ENCODE assay signal across 19 mouse cellular contexts in genomic region chr15:100104126-100104525, GRCm38 (mm10).
DNase-seq lines count a peak whose midpoint lies in the region; ATAC-seq and TF ChIP-seq lines count a peak whose summit lies in the region.
"Had no signal": no experiment of that assay in that cellular context is flagged by ENCODE, and none has a peak within 500 bp of the region (broad histone marks: within the 10 kb centered on the region; RNA-seq: fewer than 3 reads in every experiment).

No protein-coding gene starts in this region.

- no peaks in the 10 kb centered on the region for H3K9me3 ChIP-seq in liver, embryonic 14.5 days (ENCODE audit: control insufficient read depth, low read length)
- H3K9me3 ChIP-seq: embryonic facial prominence, embryonic 12.5 days; forebrain, embryonic 12.5 days; hindbrain, embryonic 12.5 days had no signal

- no peak overlapping the region for H3K9ac ChIP-seq in liver, embryonic 14.5 days (replicated peaks)
- H3K9ac ChIP-seq: embryonic facial prominence, embryonic 12.5 days; forebrain, embryonic 12.5 days; heart, embryonic 13.5 days; hindbrain, embryonic 12.5 days had no signal

- no peak for TF ChIP-seq EP300 in liver, embryonic 14.5 days (IDR thresholded peaks at IDR 0.05; ENCODE audit: low read depth)

- intact Hi-C loops in left cerebral cortex, postnatal 36 days (cut with DNase I) = no loop called here

- peaks cover 0 to 4% of the 10 kb centered on the region in 2 experiments; a peak in 2 of 4 replicates for H3K4me1 ChIP-seq in liver, embryonic 14.5 days (replicated peaks; ENCODE audit: control insufficient read depth in 2 of 2, insufficient read depth in 2 of 2, low read length in 1 of 2)

- H3K36me3 ChIP-seq in liver, embryonic 14.5 days (replicated peaks; ENCODE audit: control insufficient read depth, insufficient read depth, low read depth) = no peaks in the 10 kb centered on the region
- H3K36me3 ChIP-seq: embryonic facial prominence, embryonic 12.5 days; forebrain, embryonic 12.5 days; heart, embryonic 13.5 days; hindbrain, embryonic 12.5 days had no signal

- 22% methylated on average over 2 of the region's 2 CpGs for WGBS in liver, embryonic 14.5 days (ENCODE audit: insufficient replicate concordance)

- H3K27ac ChIP-seq in liver, embryonic 14.5 days = no peak overlapping the region
- H3K27ac ChIP-seq: embryonic facial prominence, embryonic 12.5 days; forebrain, embryonic 12.5 days; heart, embryonic 13.5 days; hindbrain, embryonic 12.5 days had no signal

- ATAC-seq in common myeloid progenitor, adult 5-6 weeks (replicated peaks; ENCODE audit: low read depth, poor library complexity, severe bottlenecking) = peak; percentile 63; the same call in 1 of the 2 replicates
- 0 out of 4 replicates have a peak, but pooled peaks have one; percentile 12 to 36 for ATAC-seq in hematopoietic stem cell, adult 5-6 weeks (replicated peaks in 1 of 2; ENCODE audit: insufficient read depth in 1 of 2, low FRiP score in 2 of 2, low TSS enrichment in 1 of 2, low read depth in 1 of 2, poor library complexity in 2 of 2, severe bottlenecking in 2 of 2)
- ATAC-seq in liver, embryonic 14.5 days (ENCODE audit: insufficient read depth) = 0 out of 2 replicates have a peak, but pooled peaks have one; percentile 50
- ATAC-seq: forebrain, embryonic 16.5 days; hindbrain, embryonic 16.5 days had no signal

- no peak for TF ChIP-seq CTCF in liver, embryonic 14.5 days (IDR thresholded peaks at IDR 0.05; ENCODE audit: low read depth)

- H3K4me3 ChIP-seq in liver, embryonic 14.5 days (ENCODE audit: insufficient read depth in 1 of 2, low read depth in 2 of 2, low read length in 2 of 2) = no peak overlapping the region
- H3K4me3 ChIP-seq: embryonic facial prominence, embryonic 12.5 days; forebrain, embryonic 12.5 days; heart, embryonic 13.5 days; hindbrain, embryonic 12.5 days had no signal

- H3K27me3 ChIP-seq in liver, embryonic 14.5 days (ENCODE audit: control insufficient read depth, insufficient read depth, low read length) = no peaks in the 10 kb centered on the region
- H3K27me3 ChIP-seq: embryonic facial prominence, embryonic 12.5 days; forebrain, embryonic 12.5 days; heart, embryonic 13.5 days; hindbrain, embryonic 12.5 days had no signal

- no peak for DNase-seq in liver, embryonic 14.5 days (ENCODE audit: low read depth in 3 of 3, low spot score in 3 of 3)
- DNase-seq in thymus, postnatal 0 days (ENCODE audit: low spot score) = no peak
- no peak for DNase-seq in left cerebral cortex, postnatal 36 days (ENCODE audit: low spot score in 2 of 2)
- DNase-seq in spleen, postnatal 10 days (ENCODE audit: low spot score in 2 of 2) = no peak
- DNase-seq: adrenal gland, adult 8-10 months; cerebellum, adult 11 months; cerebellum, adult 8-10 months; cerebellum, postnatal 14 days; gastrocnemius, postnatal 25 days; heart, adult 11 months; heart, postnatal 36 days had no signal

- no peak overlapping the region for H3K4me2 ChIP-seq in liver, embryonic 14.5 days (ENCODE audit: low read depth)
- H3K4me2 ChIP-seq: embryonic facial prominence, embryonic 12.5 days; forebrain, embryonic 12.5 days; heart, embryonic 13.5 days; hindbrain, embryonic 12.5 days had no signal
